Mouse (Mus musculus): ENCODE measurements at regions not wholly inside any gene's neighbourhood (a gene's known extent, or its start where the extent isn't known, plus 50 kb on each side); places are given as distances from the start of the nearest gene placed in this dataset.

- TF ChIP-seq CTCF (IDR thresholded peaks at IDR 0.05; ENCODE audit: low read depth), result no peak
- no peak for TF ChIP-seq EP300 (IDR thresholded peaks at IDR 0.05; ENCODE audit: low read depth)
Observed at GRCm38 (mm10) chr8:25342501-25342900, 518.3 kb upstream of the Adam5 start.
